Mouse (Mus musculus) testis, adult 2 months (tissue): ENCODE results near the gene BC037034.

Source experiments
- CTCF ChIP-seq: fragments of 200-500 bp; IDR thresholded peaks from 2 replicates; pipeline ENCODE4 v1.5.1; 2012; ENCODE audit warnings: low read depth, mild to moderate bottlenecking, inconsistent platforms, low read length, moderate library complexity; ENCODE audit not compliant: control insufficient read depth, insufficient read depth, insufficient replicate concordance
- POLR2A ChIP-seq: fragments of 200-500 bp; IDR thresholded peaks from 2 replicates; pipeline ENCODE4 v1.6.1; 2012; ENCODE audit warnings: low read depth, mild to moderate bottlenecking, inconsistent platforms, low read length, moderate library complexity; ENCODE audit not compliant: control insufficient read depth

DNA sequence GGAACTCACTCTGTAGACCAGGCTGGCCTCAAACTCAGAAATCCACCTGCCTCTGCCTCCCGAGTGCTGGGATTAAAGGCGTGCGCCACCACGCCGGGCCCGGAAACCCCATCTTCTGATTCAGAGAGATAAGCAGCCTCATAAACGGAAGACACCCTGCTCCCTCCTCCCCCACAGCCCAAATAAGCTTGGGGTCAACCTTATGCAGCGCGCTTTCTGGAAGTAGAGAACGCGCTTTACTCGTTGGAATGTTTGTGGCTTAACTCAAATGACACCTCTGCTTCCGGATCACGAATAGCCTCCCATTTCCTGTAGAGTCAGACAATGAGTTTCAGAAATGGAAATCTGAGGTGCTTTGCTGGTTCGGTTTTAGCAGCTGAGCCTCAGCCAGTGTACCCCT, 17.0 kb upstream of the BC037034 start:
- TF ChIP-seq POLR2A, result no peak
- TF ChIP-seq CTCF, result no peak
